In the genomic region with DNA sequence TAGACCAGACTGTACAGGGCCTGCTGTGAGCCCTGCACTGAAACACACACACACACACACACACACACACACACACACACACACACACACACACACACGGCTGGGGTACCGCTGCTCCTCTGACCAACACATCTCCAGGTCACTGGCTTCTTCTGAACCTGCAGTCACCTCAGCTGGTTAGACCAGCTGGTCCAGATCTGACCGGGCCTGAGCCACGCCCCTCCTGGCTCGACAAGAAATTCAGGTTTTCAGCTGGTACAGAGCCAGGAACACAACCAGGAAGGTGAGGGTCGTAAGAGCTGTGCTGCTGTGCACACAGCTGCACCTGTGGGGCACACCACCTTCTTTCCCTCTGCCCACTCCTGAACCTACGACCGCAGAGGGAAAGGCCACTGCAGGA, we compare ENCODE assay signal across 10 mouse cellular contexts. TPM values are rescaled to one million over a fixed set of nuclear protein-coding genes. Genes with fewer than 3 reads are reported as not detected.
DNase-seq lines count a peak whose midpoint lies in the region; ATAC-seq and TF ChIP-seq lines count a peak whose summit lies in the region.
"Had no signal": no experiment of that assay in that cellular context is flagged by ENCODE, and none has a peak within 500 bp of the region (broad histone marks: within the 10 kb centered on the region; RNA-seq: fewer than 3 reads in every experiment).

No protein-coding gene starts in this region.

- H3K36me3 ChIP-seq in embryonic facial prominence, embryonic 11.5 days (replicated peaks; ENCODE audit: control insufficient read depth, insufficient read depth, low read depth, low read length), result no peaks in the 10 kb centered on the region
- no peaks in the 10 kb centered on the region for H3K36me3 ChIP-seq in intestine, embryonic 16.5 days (ENCODE audit: control insufficient read depth, insufficient read depth, low read length)
- H3K36me3 ChIP-seq in liver, embryonic 11.5 days (ENCODE audit: control insufficient read depth, insufficient read depth, low read length), result 0 out of 2 replicates have a peak, but pooled peaks cover 2% of the 10 kb centered on the region
- H3K36me3 ChIP-seq in small intestine, adult 2 months (ENCODE audit: control insufficient read depth, insufficient read depth, low read length), result no peaks in the 10 kb centered on the region

- no peak overlapping the region for H3K4me2 ChIP-seq in embryonic facial prominence, embryonic 11.5 days (ENCODE audit: low read depth, low read length)
- no peak overlapping the region for H3K4me2 ChIP-seq in intestine, embryonic 16.5 days (ENCODE audit: low read depth, low read length)
- H3K4me2 ChIP-seq in liver, embryonic 11.5 days, result no peak overlapping the region; the same call in 1 of the 2 replicates

- no peak overlapping the region for H3K4me3 ChIP-seq in embryonic facial prominence, embryonic 11.5 days (ENCODE audit: low read depth, low read length)
- no peak overlapping the region for H3K4me3 ChIP-seq in intestine, embryonic 16.5 days (ENCODE audit: low read length)
- H3K4me3 ChIP-seq in liver, embryonic 11.5 days (ENCODE audit: low read depth, low read length), result no peak overlapping the region
- H3K4me3 ChIP-seq in small intestine, adult 2 months (ENCODE audit: low read depth, low read length), result peak overlapping the region; percentile 32; the same call in 1 of the 2 replicates

- no peak for TF ChIP-seq CTCF in small intestine, adult 2 months (IDR thresholded peaks at IDR 0.05; ENCODE audit: extremely low read depth, insufficient read length, insufficient replicate concordance, low read depth, low read length)

- no peaks in the 10 kb centered on the region for H3K27me3 ChIP-seq in embryonic facial prominence, embryonic 11.5 days (ENCODE audit: control insufficient read depth, insufficient read depth, low read length)
- H3K27me3 ChIP-seq in intestine, embryonic 16.5 days (replicated peaks; ENCODE audit: control insufficient read depth, insufficient read depth, low read length), result no peaks in the 10 kb centered on the region
- H3K27me3 ChIP-seq in liver, embryonic 11.5 days (replicated peaks; ENCODE audit: control insufficient read depth, insufficient read depth, low read length), result no peaks in the 10 kb centered on the region
- no peaks in the 10 kb centered on the region for H3K27me3 ChIP-seq in small intestine, adult 2 months (ENCODE audit: control insufficient read depth, insufficient read depth, low read length)

- DNase-seq in embryonic facial prominence, embryonic 11.5 days (ENCODE audit: low spot score), result peak; percentile 33
- no peak for DNase-seq in liver, embryonic 11.5 days (ENCODE audit: low spot score)
- DNase-seq in gastrocnemius, adult 8-10 months (ENCODE audit: low spot score in 2 of 2), result no peak
- DNase-seq in cerebellum, adult 11-12 months, result no peak
- DNase-seq in left cerebral cortex, postnatal 14 days (ENCODE audit: low spot score in 2 of 2), result no peak
- DNase-seq: midbrain, embryonic 14.5 days; thymus, adult 18-20 months had no signal

- no peak for ATAC-seq in embryonic facial prominence, embryonic 11.5 days (replicated peaks; ENCODE audit: insufficient number of reproducible peaks, low FRiP score, low TSS enrichment, low read depth)
- peak; percentile 69 for ATAC-seq in intestine, embryonic 16.5 days
- ATAC-seq in liver, embryonic 11.5 days (replicated peaks; ENCODE audit: low FRiP score), result no peak

- no peaks in the 10 kb centered on the region for H3K4me1 ChIP-seq in embryonic facial prominence, embryonic 11.5 days (ENCODE audit: control insufficient read depth, insufficient read depth, low read length)
- peaks cover 62% of the 10 kb centered on the region for H3K4me1 ChIP-seq in intestine, embryonic 16.5 days (ENCODE audit: control insufficient read depth, insufficient read depth, low read length)
- H3K4me1 ChIP-seq in liver, embryonic 11.5 days (replicated peaks; ENCODE audit: control insufficient read depth, insufficient read depth, low read length), result peaks cover 65% of the 10 kb centered on the region
- H3K4me1 ChIP-seq in small intestine, adult 2 months (ENCODE audit: control insufficient read depth, insufficient read depth, insufficient read length, low read length), result peaks cover 47% of the 10 kb centered on the region

- no peak overlapping the region for H3K9ac ChIP-seq in embryonic facial prominence, embryonic 11.5 days (replicated peaks; ENCODE audit: low read length)
- no peak overlapping the region for H3K9ac ChIP-seq in intestine, embryonic 16.5 days (ENCODE audit: low read depth, low read length)
- no peak overlapping the region for H3K9ac ChIP-seq in liver, embryonic 11.5 days (ENCODE audit: low read depth, low read length)

- intact Hi-C loops in left cerebral cortex, postnatal 14 days (cut with DNase I), result loop anchor here (5.0 to 10.0 kb wide), 2 partner anchors 184 to 276 kb away; no protein-coding TSS in a partner anchor

- WGBS in embryonic facial prominence, embryonic 11.5 days, result 50% methylated on average over 6 of the region's 8 CpGs
- 31% methylated on average over 8 of the region's 8 CpGs for WGBS in intestine, embryonic 16.5 days
- 56% methylated on average over 8 of the region's 8 CpGs for whole genome bisulfite sequencing in liver, embryonic 11.5 days
- WGBS in small intestine, adult 2 months, result 19% methylated on average over 8 of the region's 8 CpGs

- TF ChIP-seq POLR2A in small intestine, adult 2 months (IDR thresholded peaks at IDR 0.05; ENCODE audit: low read depth, low read length), result no peak

- H3K9me3 ChIP-seq in embryonic facial prominence, embryonic 11.5 days (replicated peaks; ENCODE audit: control insufficient read depth, low read length), result no peaks in the 10 kb centered on the region
- no peaks in the 10 kb centered on the region for H3K9me3 ChIP-seq in intestine, embryonic 16.5 days (ENCODE audit: control insufficient read depth, low read length)
- no peaks in the 10 kb centered on the region for H3K9me3 ChIP-seq in liver, embryonic 11.5 days (ENCODE audit: control insufficient read depth, low read length)

- H3K27ac ChIP-seq in embryonic facial prominence, embryonic 11.5 days (replicated peaks; ENCODE audit: low read depth, low read length), result no peak overlapping the region
- H3K27ac ChIP-seq in intestine, embryonic 16.5 days (ENCODE audit: low read length), result peak overlapping the region; percentile 30; the same call in 1 of the 2 replicates
- peak overlapping the region; percentile 22; the same call in 1 of the 2 replicates for H3K27ac ChIP-seq in liver, embryonic 11.5 days (ENCODE audit: low read depth, low read length)
- peak overlapping the region; percentile 53 for H3K27ac ChIP-seq in small intestine, adult 2 months (ENCODE audit: insufficient read depth, low read depth, low read length)

RNA-seq across cellular contexts. Expression of gene Omp, which starts 13.2 kb away (rescaled TPM):
- 0.15 and 0.25 TPM in 2 replicates for polyA plus RNA-seq in embryonic facial prominence, embryonic 11.5 days (2014; fragmentation: Nextera tagmentation; extraction: Ambion mirVana)
- 0.37 TPM in 2 replicates for polyA plus RNA-seq in intestine, embryonic 16.5 days (2015; fragmentation: Nextera tagmentation; extraction: Ambion mirVana)
- 0.62 and 0.70 TPM in 2 replicates for polyA plus RNA-seq in liver, embryonic 11.5 days (2014; fragmentation: Nextera tagmentation; extraction: Ambion mirVana)
- 0.65 and 1.4 TPM in 2 replicates for polyA plus RNA-seq in small intestine, adult 2 months (2012; rRNA removed)
- not detected for total RNA-seq in gastrocnemius, adult 8-10 months (2022)
- under 1 TPM; 0.66 to 0.79 TPM for total RNA-seq in left cerebral cortex, postnatal 14 days (2021)

RNA-seq across cellular contexts. Expression of gene Capn5, which starts 19.6 kb away (rescaled TPM):
- 2.3 and 2.6 TPM in 2 replicates for polyA plus RNA-seq in embryonic facial prominence, embryonic 11.5 days (2014; fragmentation: Nextera tagmentation; extraction: Ambion mirVana)
- 10.2 and 10.9 TPM in 2 replicates for polyA plus RNA-seq in intestine, embryonic 16.5 days (2015; fragmentation: Nextera tagmentation; extraction: Ambion mirVana)
- polyA plus RNA-seq in liver, embryonic 11.5 days (2014; fragmentation: Nextera tagmentation; extraction: Ambion mirVana), result 20.0 and 20.1 TPM in 2 replicates
- polyA plus RNA-seq in small intestine, adult 2 months (2012; rRNA removed), result 15.6 and 17.2 TPM in 2 replicates
- 1 to 10 TPM in 2 of 4 experiments, under 1 TPM in 2; 0.73 to 1.6 (median 1.0) TPM for total RNA-seq in gastrocnemius, adult 8-10 months (2022)
- total RNA-seq in left cerebral cortex, postnatal 14 days (2021), result 10 to 100 TPM; 37.3 to 41.4 TPM

RNA-seq across cellular contexts. Expression of gene Myo7a, which starts 39.2 kb away (rescaled TPM):
- 9.7 and 10.7 TPM in 2 replicates for polyA plus RNA-seq in embryonic facial prominence, embryonic 11.5 days (2014; fragmentation: Nextera tagmentation; extraction: Ambion mirVana)
- polyA plus RNA-seq in intestine, embryonic 16.5 days (2015; fragmentation: Nextera tagmentation; extraction: Ambion mirVana), result 24.0 and 35.6 TPM in 2 replicates
- 20.1 and 20.7 TPM in 2 replicates for polyA plus RNA-seq in liver, embryonic 11.5 days (2014; fragmentation: Nextera tagmentation; extraction: Ambion mirVana)
- polyA plus RNA-seq in small intestine, adult 2 months (2012; rRNA removed), result 26.9 and 51.7 TPM in 2 replicates
- total RNA-seq in gastrocnemius, adult 8-10 months (2022), result 1 to 10 TPM; 1.3 to 2.9 (median 2.2) TPM
- total RNA-seq in left cerebral cortex, postnatal 14 days (2021), result 10 to 100 TPM; 12.4 to 13.7 TPM

RNA-seq across cellular contexts. Expression of gene B3gnt6, which starts 40.8 kb away (rescaled TPM):
- not detected in 2 replicates for polyA plus RNA-seq in embryonic facial prominence, embryonic 11.5 days (2014; fragmentation: Nextera tagmentation; extraction: Ambion mirVana)
- 0.15 TPM in 1 of 2 replicates, not detected in the other for polyA plus RNA-seq in intestine, embryonic 16.5 days (2015; fragmentation: Nextera tagmentation; extraction: Ambion mirVana)
- 0.09 TPM in 1 of 2 replicates, not detected in the other for polyA plus RNA-seq in liver, embryonic 11.5 days (2014; fragmentation: Nextera tagmentation; extraction: Ambion mirVana)
- polyA plus RNA-seq in small intestine, adult 2 months (2012; rRNA removed), result 1.4 and 5.1 TPM in 2 replicates
- total RNA-seq in gastrocnemius, adult 8-10 months (2022), result not detected
- total RNA-seq in left cerebral cortex, postnatal 14 days (2021), result under 1 TPM in 1 of 2 experiments, not detected in 1; 0.19 TPM
- total RNA-seq: heart, adult 8-10 months had no signal
